Mouse (Mus musculus) stomach, embryonic 14.5 days (tissue): ENCODE measurements around the gene Sirpa. TPM values are rescaled to one million over a fixed set of nuclear protein-coding genes. Genes with fewer than 3 reads are reported as not detected.

Experiments used
- ATAC-seq: fragments of 200-750 bp; cut with Nextera tagmentation; 2 replicates; pipeline ENCODE4 v1.8.0; 2017; ENCODE audit warnings: low read depth, moderate TSS enrichment; ENCODE audit not compliant: insufficient number of reproducible peaks, insufficient read depth, low FRiP score
- H3K27ac ChIP-seq: fragments of 300-500 bp; sonication (generic); 2 replicates; pipeline ENCODE4 v1.5.1; 2014; ENCODE audit warnings: mild to moderate bottlenecking, low read length, moderate library complexity, mixed read lengths
- H3K27me3 ChIP-seq: fragments of 300-500 bp; sonication (generic); 2 replicates; pipeline ENCODE4 v1.6.1; 2014; ENCODE audit warnings: low read length, control low read depth, mixed read lengths; ENCODE audit not compliant: control insufficient read depth, insufficient read depth
- H3K36me3 ChIP-seq: fragments of 300-500 bp; sonication (generic); 2 replicates; pipeline ENCODE4 v1.6.1; 2014; ENCODE audit warnings: mild to moderate bottlenecking, control low read depth, low read length, moderate library complexity, mixed read lengths; ENCODE audit not compliant: control insufficient read depth, insufficient read depth
- H3K4me1 ChIP-seq: fragments of 300-500 bp; sonication (generic); 2 replicates; pipeline ENCODE4 v1.6.1; 2014; ENCODE audit warnings: low read length, control low read depth, mixed read lengths; ENCODE audit not compliant: control insufficient read depth, insufficient read depth
- H3K4me2 ChIP-seq: fragments of 300-500 bp; sonication (generic); replicated peaks from 2 replicates; pipeline ENCODE4 v1.6.1; 2014; ENCODE audit warnings: low read depth, low read length, control low read depth
- H3K4me3 ChIP-seq: fragments of 300-500 bp; sonication (generic); 2 replicates; pipeline ENCODE4 v1.5.1; 2014; ENCODE audit warnings: low read depth, low read length, control low read depth
- H3K9ac ChIP-seq: fragments of 300-500 bp; sonication (generic); replicated peaks from 2 replicates; pipeline ENCODE4 v1.6.1; 2014; ENCODE audit warnings: low read depth, mild to moderate bottlenecking, control low read depth, low read length, moderate library complexity, mixed read lengths
- H3K9me3 ChIP-seq: fragments of 300-500 bp; sonication (generic); 2 replicates; pipeline ENCODE4 v1.6.1; 2016; ENCODE audit warnings: low read depth, low read length, control low read depth; ENCODE audit not compliant: control insufficient read depth
- WGBS: fragments of 180-500 bp; shearing (Covaris S2); extraction: QIAGEN DNeasy Blood & Tissue Kit; methylation state at CpG from one replicate; pipeline ENCODE4 v1.1.7; 2014; 5-methylcytosine and 5-hydroxymethylcytosine counted together
- polyA plus RNA-seq: library from polyadenylated mRNA; unstranded; fragments of >200 nt; fragmentation: Nextera tagmentation; extraction: Ambion mirVana; gene quantifications from 2 replicates; pipeline ENCODE4 v1.2.1, GENCODE M21; 2014

Sirpa gene
- polyA plus RNA-seq, 1 experiment from 2014 or later = 27.4 TPM

GRCm38 (mm10) chr2:129575113-129575512, 17.5 kb upstream of the Sirpa start:
- Histone ChIP-seq H3K27me3 (no peaks in the 10 kb centered on the region), H3K9ac (no peak overlapping the region), H3K4me2 (no peak overlapping the region), H3K36me3 (no peaks in the 10 kb centered on the region), H3K27ac (no peak overlapping the region), H3K9me3 (no peaks in the 10 kb centered on the region), H3K4me1 (0 out of 2 replicates have a peak, but pooled peaks cover 8% of the 10 kb centered on the region), H3K4me3 (no peak overlapping the region)
- WGBS = 89% methylated on average over 4 of the region's 4 CpGs
- ATAC-seq = no peak

DNA sequence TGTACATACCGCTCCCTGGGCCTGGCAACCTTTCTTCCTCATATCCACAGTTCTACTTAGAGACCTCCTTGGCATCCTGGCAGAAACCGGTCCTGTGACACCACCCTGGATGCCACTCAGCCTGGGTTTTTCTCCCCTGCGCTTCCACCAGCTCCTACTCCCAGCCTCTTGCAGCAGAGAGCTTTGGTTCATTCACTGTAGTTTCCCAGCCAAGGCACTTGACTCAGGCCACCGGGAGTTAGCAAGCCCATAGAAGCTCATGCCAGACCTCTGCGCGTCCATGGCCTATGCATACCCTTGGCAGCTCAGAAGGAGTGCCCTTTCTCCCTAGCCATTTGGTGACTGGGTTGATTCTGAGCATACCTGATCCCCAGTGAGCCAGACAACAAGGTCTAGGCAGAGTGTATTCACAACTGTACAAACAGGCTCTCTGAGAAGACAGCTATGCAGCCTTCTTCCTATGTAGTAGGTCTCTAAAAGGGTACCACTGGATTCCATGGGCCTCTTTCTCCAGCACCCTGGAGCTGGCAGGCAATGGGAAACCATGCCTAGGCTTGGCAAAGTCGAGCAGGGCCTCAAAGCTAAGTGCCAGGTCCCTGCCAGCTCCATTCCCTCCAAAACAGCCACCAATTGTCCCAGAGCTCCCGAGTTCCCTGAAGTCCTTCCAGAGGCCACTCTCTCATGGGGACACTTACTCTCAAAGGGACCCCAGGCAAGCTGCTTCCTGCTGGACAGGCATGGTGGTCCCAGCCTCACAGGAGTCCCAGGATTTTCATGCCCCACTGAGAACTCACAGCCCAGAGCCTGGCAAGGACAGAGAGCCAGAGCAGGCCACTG, 15.8 kb upstream of the Sirpa start:
- ATAC-seq = no peak

GRCm38 (mm10) chr2:129580656-129581055, 12.0 kb upstream of the Sirpa start:
- WGBS = 84% methylated on average over 4 of the region's 4 CpGs

More for the DNA sequence above, 15.8 kb upstream of the Sirpa start:
- Histone ChIP-seq H3K9ac (no peak overlapping the region), H3K4me3 (no peak overlapping the region), H3K4me1 (0 out of 2 replicates have a peak, but pooled peaks cover 8% of the 10 kb centered on the region), H3K9me3 (no peaks in the 10 kb centered on the region), H3K27ac (no peak overlapping the region), H3K27me3 (no peaks in the 10 kb centered on the region), H3K4me2 (no peak overlapping the region), H3K36me3 (no peaks in the 10 kb centered on the region)
- WGBS = 84% methylated on average over 8 of the region's 8 CpGs

GRCm38 (mm10) chr2:129581826-129582225, 10.8 kb upstream of the Sirpa start:
- Histone ChIP-seq H3K27me3 (no peaks in the 10 kb centered on the region), H3K9ac (no peak overlapping the region)

More at GRCm38 (mm10) chr2:129580656-129581055, 12.0 kb upstream of the Sirpa start:
- no peaks in the 10 kb centered on the region for H3K9me3 ChIP-seq
- H3K4me2 ChIP-seq = no peak overlapping the region
- no peaks in the 10 kb centered on the region for H3K4me1 ChIP-seq
- no peaks in the 10 kb centered on the region for H3K36me3 ChIP-seq
- no peak overlapping the region for H3K4me3 ChIP-seq
- no peak for ATAC-seq
- no peak overlapping the region for H3K9ac ChIP-seq
- H3K27ac ChIP-seq = no peak overlapping the region
- no peaks in the 10 kb centered on the region for H3K27me3 ChIP-seq

GRCm38 (mm10) chr2:129582261-129582660, 10.4 kb upstream of the Sirpa start:
- no peak overlapping the region for H3K4me3 ChIP-seq
- H3K27me3 ChIP-seq = no peaks in the 10 kb centered on the region
- no peak for ATAC-seq
- no peaks in the 10 kb centered on the region for H3K9me3 ChIP-seq
- WGBS = 78% methylated on average over 4 of the region's 4 CpGs
- no peak overlapping the region for H3K9ac ChIP-seq
- no peak overlapping the region for H3K4me2 ChIP-seq
- no peaks in the 10 kb centered on the region for H3K36me3 ChIP-seq
- H3K27ac ChIP-seq = no peak overlapping the region
- no peaks in the 10 kb centered on the region for H3K4me1 ChIP-seq

More at GRCm38 (mm10) chr2:129581826-129582225, 10.8 kb upstream of the Sirpa start:
- Histone ChIP-seq H3K27ac (no peak overlapping the region), H3K9me3 (no peaks in the 10 kb centered on the region), H3K36me3 (no peaks in the 10 kb centered on the region), H3K4me3 (no peak overlapping the region), H3K4me1 (no peaks in the 10 kb centered on the region), H3K4me2 (no peak overlapping the region)
- 28% methylated on average over 3 of the region's 3 CpGs for WGBS
- ATAC-seq = no peak

DNA sequence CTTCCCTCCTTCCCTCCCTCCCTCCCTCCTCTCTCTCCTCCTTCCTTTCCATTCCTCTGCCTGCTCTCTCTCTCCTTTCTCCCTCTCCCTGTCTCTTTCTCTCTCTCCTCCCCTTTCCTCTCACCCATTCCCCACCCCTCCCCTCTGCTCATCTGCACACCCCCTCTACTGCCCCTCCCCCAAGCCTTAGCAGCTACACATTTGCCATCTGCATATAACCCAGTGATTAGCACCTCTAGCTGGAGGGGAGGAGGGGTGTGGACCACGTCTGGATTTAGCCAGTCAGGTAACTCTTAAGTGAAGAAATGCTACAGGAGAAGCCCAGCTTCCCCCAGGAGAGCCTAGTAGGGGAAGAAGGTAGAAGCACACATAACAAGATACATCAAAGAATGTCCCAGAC, 7.7 kb upstream of the Sirpa start:
- Histone ChIP-seq H3K36me3 (no peaks in the 10 kb centered on the region), H3K9ac (no peak overlapping the region), H3K9me3 (no peaks in the 10 kb centered on the region), H3K4me2 (no peak overlapping the region), H3K27me3 (no peaks in the 10 kb centered on the region), H3K4me1 (peaks cover 3% of the 10 kb centered on the region; the same call in 1 of the 2 replicates), H3K4me3 (no peak overlapping the region), H3K27ac (no peak overlapping the region)
- WGBS = 3% methylated on average over 1 of the region's 1 CpGs
- ATAC-seq = no peak

- H3K9me3 ChIP-seq = no peaks in the 10 kb centered on the region
- H3K9ac ChIP-seq = no peak overlapping the region
- no peak for ATAC-seq
- H3K4me3 ChIP-seq = no peak overlapping the region
- H3K27me3 ChIP-seq = no peaks in the 10 kb centered on the region
- H3K4me2 ChIP-seq = no peak overlapping the region
- no peaks in the 10 kb centered on the region for H3K36me3 ChIP-seq
- no peak overlapping the region for H3K27ac ChIP-seq
- H3K4me1 ChIP-seq = peaks cover 3% of the 10 kb centered on the region; the same call in 1 of the 2 replicates
- WGBS = 74% methylated on average over 11 of the region's 11 CpGs
Measured at GRCm38 (mm10) chr2:129585904-129586514, 6.6 kb upstream of the Sirpa start.

- ATAC-seq = no peak
- Histone ChIP-seq H3K27me3 (no peaks in the 10 kb centered on the region), H3K9me3 (no peaks in the 10 kb centered on the region), H3K36me3 (no peaks in the 10 kb centered on the region), H3K27ac (no peak overlapping the region), H3K4me2 (no peak overlapping the region), H3K4me3 (no peak overlapping the region), H3K4me1 (peaks cover 7% of the 10 kb centered on the region; the same call in 1 of the 2 replicates), H3K9ac (no peak overlapping the region)
- WGBS = 51% methylated on average over 3 of the region's 3 CpGs
Measured at GRCm38 (mm10) chr2:129587241-129587640, 5.4 kb upstream of the Sirpa start.
